Mouse (Mus musculus) limb, embryonic 11.5 days (tissue): ENCODE results near the gene Creb1. TPM values are rescaled to one million over a fixed set of nuclear protein-coding genes. Genes with fewer than 3 reads are reported as not detected.

Source experiments
- ATAC-seq: fragments of 200-750 bp; cut with Nextera tagmentation; 2 replicates; pipeline ENCODE4 v1.8.0; 2017; ENCODE audit warnings: low read depth; ENCODE audit not compliant: insufficient number of reproducible peaks, low FRiP score, low TSS enrichment
- DNase-seq: peaks from one replicate; pipeline ENCODE4 v3.0.0-alpha.2; 2015; ENCODE audit warnings: low spot score
- H3K27ac ChIP-seq: fragments of 300-500 bp; sonication (generic); replicated peaks from 2 replicates; pipeline ENCODE4 v1.5.1; 2014; ENCODE audit warnings: low read depth, mild to moderate bottlenecking, low read length
- H3K27me3 ChIP-seq: fragments of 300-500 bp; sonication (generic); 2 replicates; pipeline ENCODE4 v1.6.1; 2014; ENCODE audit warnings: mild to moderate bottlenecking, low read length, mixed read lengths; ENCODE audit not compliant: control insufficient read depth, insufficient read depth
- H3K36me3 ChIP-seq: fragments of 300-500 bp; sonication (generic); 2 replicates; pipeline ENCODE4 v1.6.1; 2014; ENCODE audit warnings: mild to moderate bottlenecking, low read length, moderate library complexity, mixed read lengths; ENCODE audit not compliant: control insufficient read depth, insufficient read depth
- H3K4me1 ChIP-seq: fragments of 300-500 bp; sonication (generic); 2 replicates; pipeline ENCODE4 v1.6.1; 2014; ENCODE audit warnings: low read length, mixed read lengths; ENCODE audit not compliant: control insufficient read depth, insufficient read depth
- H3K4me2 ChIP-seq: fragments of 300-500 bp; sonication (generic); 2 replicates; pipeline ENCODE4 v1.6.1; 2014; ENCODE audit warnings: low read depth, mild to moderate bottlenecking, moderate library complexity; ENCODE audit not compliant: severe bottlenecking
- H3K4me3 ChIP-seq: fragments of 300-500 bp; sonication (generic); 2 replicates; pipeline ENCODE4 v1.5.1; 2014; ENCODE audit warnings: low read depth, low read length
- H3K9ac ChIP-seq: fragments of 300-500 bp; sonication (generic); 2 replicates; pipeline ENCODE4 v1.6.1; 2014; ENCODE audit warnings: mild to moderate bottlenecking, low read length
- H3K9me3 ChIP-seq: fragments of 300-500 bp; sonication (generic); 2 replicates; pipeline ENCODE4 v1.6.1; 2016; ENCODE audit warnings: low read length; ENCODE audit not compliant: control insufficient read depth
- WGBS: fragments of 180-500 bp; shearing (Covaris S2); extraction: QIAGEN DNeasy Blood & Tissue Kit; methylation state at CpG from one replicate; pipeline ENCODE4 v1.1.7; 2014; 5-methylcytosine and 5-hydroxymethylcytosine counted together
- polyA plus RNA-seq: library from polyadenylated mRNA; unstranded; fragments of >200 nt; fragmentation: Nextera tagmentation; extraction: Ambion mirVana; gene quantifications from 2 replicates; pipeline ENCODE4 v1.2.1, GENCODE M21; 2014

Creb1 gene
- polyA plus RNA-seq, 1 experiment from 2014 or later = 50.4 TPM

GRCm38 (mm10) chr1:64531548-64531947, 897 bp upstream of the Creb1 start:
- ATAC-seq = no peak
- 22% methylated on average over 7 of the region's 7 CpGs for WGBS
- no peak overlapping the region for H3K27ac ChIP-seq

GRCm38 (mm10) chr1:64532067-64532523, 350 bp upstream of the Creb1 start:
- H3K4me2 ChIP-seq = peak overlapping the region; percentile 89
- H3K27me3 ChIP-seq = no peaks in the 10 kb centered on the region
- DNase-seq (no peak), ATAC-seq (peak; percentile 79; the same call in 1 of the 2 replicates)
- no peaks in the 10 kb centered on the region for H3K9me3 ChIP-seq
- H3K4me3 ChIP-seq = peak overlapping the region; percentile 75
- peak overlapping the region; percentile 99 for H3K9ac ChIP-seq
- H3K27ac ChIP-seq = peak overlapping the region; percentile 100
- H3K4me1 ChIP-seq = peaks cover 7% of the 10 kb centered on the region; the same call in 1 of the 2 replicates
- H3K36me3 ChIP-seq = no peaks in the 10 kb centered on the region
- under 1% methylated on average over 34 of the region's 34 CpGs for WGBS

More at GRCm38 (mm10) chr1:64531548-64531947, 897 bp upstream of the Creb1 start:
- H3K4me2 ChIP-seq = peak overlapping the region; percentile 89
- H3K27me3 ChIP-seq = no peaks in the 10 kb centered on the region
- no peaks in the 10 kb centered on the region for H3K36me3 ChIP-seq
- H3K9ac ChIP-seq = peak overlapping the region; percentile 99
- peak overlapping the region; percentile 75 for H3K4me3 ChIP-seq
- H3K9me3 ChIP-seq = no peaks in the 10 kb centered on the region
- H3K4me1 ChIP-seq = peaks cover 7% of the 10 kb centered on the region; the same call in 1 of the 2 replicates
- DNase-seq = no peak

GRCm38 (mm10) chr1:64533471-64534443, 1.3 kb downstream of the Creb1 start:
- no peak for ATAC-seq
- peaks cover 7% of the 10 kb centered on the region; the same call in 1 of the 2 replicates for H3K4me1 ChIP-seq
- 2% methylated on average over 35 of the region's 35 CpGs for WGBS
- H3K27me3 ChIP-seq = no peaks in the 10 kb centered on the region
- H3K4me3 ChIP-seq = peak overlapping the region; percentile 75
- no peaks in the 10 kb centered on the region for H3K9me3 ChIP-seq
- H3K27ac ChIP-seq = peak overlapping the region; percentile 100
- DNase-seq = peak; percentile 62
- H3K9ac ChIP-seq = peak overlapping the region; percentile 99
- no peaks in the 10 kb centered on the region for H3K36me3 ChIP-seq
- H3K4me2 ChIP-seq = peak overlapping the region; percentile 67

- H3K9ac ChIP-seq = no peak overlapping the region
- no peak overlapping the region for H3K27ac ChIP-seq
- no peaks in the 10 kb centered on the region for H3K36me3 ChIP-seq
- 91% methylated on average over 3 of the region's 3 CpGs for WGBS
- H3K9me3 ChIP-seq = no peaks in the 10 kb centered on the region
- ATAC-seq = no peak
- DNase-seq = no peak
- no peak overlapping the region for H3K4me2 ChIP-seq
- H3K4me3 ChIP-seq = no peak overlapping the region
- H3K4me1 ChIP-seq = no peaks in the 10 kb centered on the region
- H3K27me3 ChIP-seq = no peaks in the 10 kb centered on the region
Measured at GRCm38 (mm10) chr1:64538837-64539367, 6.5 kb downstream of the Creb1 start.

- Histone ChIP-seq H3K36me3 (no peaks in the 10 kb centered on the region), H3K27me3 (no peaks in the 10 kb centered on the region), H3K9me3 (no peaks in the 10 kb centered on the region), H3K4me2 (no peak overlapping the region), H3K9ac (no peak overlapping the region), H3K4me3 (no peak overlapping the region), H3K27ac (no peak overlapping the region), H3K4me1 (no peaks in the 10 kb centered on the region)
- DNase-seq (no peak), ATAC-seq (no peak)
- WGBS = 88% methylated on average over 5 of the region's 5 CpGs
Measured at GRCm38 (mm10) chr1:64543750-64544149, 11.3 kb downstream of the Creb1 start.

GRCm38 (mm10) chr1:64546070-64546469, 13.6 kb downstream of the Creb1 start:
- Histone ChIP-seq H3K4me2 (no peak overlapping the region), H3K4me3 (no peak overlapping the region), H3K36me3 (no peaks in the 10 kb centered on the region), H3K27ac (no peak overlapping the region), H3K4me1 (no peaks in the 10 kb centered on the region), H3K9me3 (no peaks in the 10 kb centered on the region), H3K27me3 (no peaks in the 10 kb centered on the region), H3K9ac (no peak overlapping the region)
- DNase-seq (no peak), ATAC-seq (no peak)
- WGBS = 86% methylated on average over 3 of the region's 3 CpGs

- Histone ChIP-seq H3K9me3 (no peaks in the 10 kb centered on the region), H3K4me1 (no peaks in the 10 kb centered on the region), H3K4me2 (no peak overlapping the region), H3K9ac (no peak overlapping the region), H3K36me3 (no peaks in the 10 kb centered on the region), H3K4me3 (no peak overlapping the region), H3K27ac (no peak overlapping the region), H3K27me3 (no peaks in the 10 kb centered on the region)
- 89% methylated on average over 2 of the region's 2 CpGs for WGBS
- DNase-seq (no peak), ATAC-seq (no peak)
Measured at GRCm38 (mm10) chr1:64549380-64549779, 16.9 kb downstream of the Creb1 start.

- Histone ChIP-seq H3K4me1 (no peaks in the 10 kb centered on the region), H3K36me3 (no peaks in the 10 kb centered on the region), H3K27ac (no peak overlapping the region), H3K9ac (no peak overlapping the region), H3K4me3 (no peak overlapping the region), H3K9me3 (no peaks in the 10 kb centered on the region), H3K4me2 (no peak overlapping the region), H3K27me3 (no peaks in the 10 kb centered on the region)
- WGBS = 63% methylated on average over 2 of the region's 2 CpGs
- DNase-seq (no peak), ATAC-seq (no peak)
Measured at GRCm38 (mm10) chr1:64551908-64552307, 19.5 kb downstream of the Creb1 start.
